Mouse (Mus musculus) spleen, adult 12 weeks (tissue): ENCODE results near the gene Mab21l2.

ENCODE experiments used
- DNase-seq: peaks from one replicate; pipeline ENCODE4 v3.0.0; 2022; ENCODE audit warnings: low spot score

The Mab21l2 gene

DNA sequence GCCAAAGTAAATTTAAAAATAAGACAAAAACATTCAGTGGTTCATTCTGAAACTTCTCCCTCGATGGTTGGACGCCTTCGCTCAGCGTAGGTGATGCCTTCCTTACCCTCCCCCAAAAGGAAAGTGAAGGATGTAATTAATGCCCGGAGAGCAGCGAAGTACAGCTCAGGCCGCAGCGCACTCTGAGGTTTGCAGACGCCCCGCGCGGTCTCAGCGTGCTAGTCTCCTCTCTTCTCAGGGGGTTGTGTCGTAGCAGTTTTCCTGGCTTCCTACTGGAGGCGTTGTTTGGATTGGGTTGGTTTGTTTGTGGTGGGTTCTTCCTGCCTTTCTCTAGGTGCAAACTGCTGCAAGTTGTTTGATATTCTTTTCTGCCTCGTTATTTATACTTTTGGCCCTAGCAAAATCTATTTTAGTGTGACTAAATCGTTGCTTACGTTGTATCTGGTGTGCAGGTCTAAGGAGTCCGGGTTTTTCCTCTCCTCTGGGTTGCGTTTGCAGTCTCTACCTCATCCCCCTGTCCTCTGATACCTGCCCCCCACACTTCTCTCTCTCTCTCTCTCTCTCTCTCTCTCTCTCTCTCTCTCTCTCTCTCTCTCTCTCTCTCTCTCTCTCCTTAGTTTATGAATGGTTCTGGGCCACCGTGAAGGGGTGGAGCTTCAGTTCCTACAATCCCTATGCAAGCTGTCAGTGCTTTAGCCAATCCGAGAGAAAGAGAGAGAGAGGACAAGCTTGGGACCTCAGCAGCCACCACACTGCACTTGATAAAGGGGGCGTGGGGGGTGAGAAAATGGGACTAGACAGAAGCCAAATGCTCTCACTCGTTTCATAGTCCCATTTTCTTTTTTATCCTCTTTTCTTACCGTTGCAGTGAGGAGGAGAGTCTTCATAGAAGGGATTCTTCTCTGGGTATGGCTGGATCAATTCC, at the start of gene Mab21l2:
Gene Mab21l2 (minus strand): TSS at position 539 of the 925 bp plus-strand sequence.
- DNase-seq: no peak

GRCm38 (mm10) chr3:86575312-86575711, 26.9 kb upstream of the Mab21l2 start:
- DNase-seq: no peak

DNA sequence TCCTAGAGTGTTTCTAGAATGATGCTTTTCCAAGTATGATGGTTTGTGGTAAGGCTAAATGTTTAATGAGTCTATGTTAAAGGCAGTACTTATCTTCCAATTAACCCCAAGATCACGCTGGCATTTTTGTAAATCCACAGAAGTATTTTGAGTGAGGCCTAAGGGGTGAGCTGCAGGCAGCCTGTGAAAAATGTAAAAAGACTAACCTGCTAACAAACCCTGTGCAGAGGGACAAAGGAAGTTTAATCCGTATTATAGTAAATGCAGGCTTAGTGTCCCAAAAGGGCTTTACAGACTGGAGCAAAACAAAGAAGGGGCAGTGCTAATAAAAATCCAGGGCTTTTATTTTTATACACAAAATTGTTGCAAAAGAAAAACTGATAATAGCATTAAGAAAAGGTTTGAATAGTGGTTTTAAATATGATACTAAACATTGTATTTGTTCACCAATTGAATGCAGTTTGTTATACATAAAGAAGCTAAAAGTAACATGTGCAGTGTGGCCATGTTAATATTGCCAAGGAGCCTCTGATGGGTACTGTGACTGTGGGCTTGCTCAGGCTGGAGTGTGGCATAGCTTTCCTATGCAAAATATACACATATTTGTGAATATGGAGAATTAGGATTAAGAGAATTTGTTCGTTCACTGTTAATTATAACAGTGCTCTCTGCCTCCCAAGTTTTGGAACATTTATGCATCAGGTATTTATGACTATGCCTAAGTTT, 24.3 kb upstream of the Mab21l2 start:
- DNase-seq: no peak

DNA sequence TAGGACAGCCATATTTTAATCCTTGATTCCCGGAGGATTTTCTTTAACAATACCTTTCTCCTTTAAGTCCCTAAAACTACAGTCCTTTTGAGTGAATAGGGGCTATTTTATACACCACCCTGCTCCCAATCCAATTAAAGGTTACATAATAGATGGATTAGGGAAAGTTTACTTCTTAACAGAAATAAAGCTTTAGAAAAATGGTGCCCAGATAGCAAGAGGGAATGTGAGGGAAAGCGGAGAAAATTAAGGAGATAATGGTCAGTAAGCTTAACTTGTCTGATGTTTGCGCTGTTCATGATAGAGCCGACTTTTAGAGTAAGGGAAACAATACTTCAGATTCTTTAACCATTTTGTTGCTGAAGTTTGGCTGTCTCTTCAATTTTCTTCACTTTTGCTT, 23.1 kb upstream of the Mab21l2 start:
- DNase-seq: no peak

DNA sequence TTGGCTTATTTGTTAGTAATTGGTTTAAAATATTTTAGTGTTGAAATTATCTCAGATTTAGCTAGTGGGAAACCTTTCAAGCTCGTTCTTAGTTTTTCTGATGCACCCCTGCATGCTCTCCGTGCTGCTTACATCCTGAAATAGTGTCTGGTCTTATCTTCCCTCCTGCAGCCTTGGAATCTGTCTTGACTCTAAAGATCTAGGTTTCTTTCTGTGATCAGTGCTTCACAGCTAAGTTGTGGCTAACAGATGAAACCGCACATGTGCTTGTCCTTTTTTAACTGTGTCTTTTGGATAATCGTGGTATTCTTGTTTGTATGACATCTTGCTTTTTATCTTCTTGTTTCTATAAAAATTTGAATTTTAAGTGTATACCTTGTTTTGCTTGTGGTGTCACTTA, 18.9 kb upstream of the Mab21l2 start:
- no peak for DNase-seq

DNA sequence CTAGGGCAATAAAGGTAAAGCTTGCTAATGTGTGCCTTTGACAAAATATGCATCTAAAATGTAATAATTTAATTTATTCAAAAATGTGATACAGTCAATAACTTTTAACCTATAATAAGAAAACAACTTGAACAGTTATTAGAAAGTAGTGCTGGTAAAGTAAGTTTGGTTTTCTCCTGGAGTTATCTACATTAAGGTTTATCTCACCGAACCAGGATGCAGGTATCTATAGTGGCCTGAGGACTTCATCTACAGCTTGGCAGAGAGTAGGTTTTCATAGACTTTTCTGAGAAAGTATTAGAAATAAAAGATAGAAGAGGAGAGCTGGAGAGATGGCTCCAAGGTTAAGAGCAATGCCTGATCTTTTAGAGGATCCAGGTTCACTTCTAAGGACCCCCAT, 13.0 kb upstream of the Mab21l2 start:
- no peak for DNase-seq

DNA sequence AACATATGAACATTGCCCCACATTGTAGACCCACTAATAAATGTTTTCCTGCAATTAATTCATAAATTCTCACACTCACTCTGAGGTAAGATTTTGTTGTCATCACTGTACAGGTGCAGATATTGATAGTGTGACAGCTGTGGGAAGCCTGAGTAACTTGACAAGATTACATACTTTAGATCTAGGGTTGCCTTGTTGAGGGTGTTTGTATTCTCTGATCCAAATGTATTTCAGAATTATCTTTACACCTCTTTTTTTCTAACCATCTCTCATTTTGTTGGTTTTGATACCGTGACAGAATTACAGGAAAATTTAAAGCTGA, 12.6 kb upstream of the Mab21l2 start:
- DNase-seq: no peak

DNA sequence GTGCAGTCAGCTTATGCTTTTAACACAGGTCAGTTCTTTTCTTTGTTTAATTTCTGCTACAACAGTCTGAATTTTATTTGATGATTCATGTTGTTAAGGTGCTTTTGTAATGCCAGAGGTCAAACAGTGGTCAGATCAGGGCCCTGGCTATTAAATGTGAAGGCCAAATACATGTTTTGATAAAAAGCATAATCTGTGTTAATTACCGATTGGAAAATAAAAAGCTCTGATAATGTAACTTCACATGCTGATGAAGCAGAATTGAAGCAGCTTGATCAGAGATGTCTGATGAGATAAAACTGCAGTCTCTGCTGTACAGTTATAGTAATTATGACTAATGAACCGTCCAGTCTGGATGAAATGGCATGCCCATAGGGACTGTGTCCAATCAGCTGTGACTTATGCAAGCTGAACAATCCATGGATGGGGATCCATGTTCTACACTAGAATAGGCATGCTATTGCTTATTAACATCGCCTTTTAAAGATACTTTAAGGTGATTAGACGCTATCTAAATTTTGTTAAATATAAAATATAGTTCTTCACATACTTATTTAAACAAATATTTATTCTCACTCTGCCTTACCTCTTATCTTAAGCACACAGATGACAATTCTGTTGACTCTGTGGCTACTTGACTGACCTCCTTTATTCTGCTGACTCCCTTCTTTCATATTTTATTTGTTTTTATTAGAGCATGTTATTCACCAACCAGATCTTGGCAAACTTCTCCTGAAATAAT, 12.0 kb upstream of the Mab21l2 start:
- DNase-seq: no peak

GRCm38 (mm10) chr3:86559635-86560034, 11.2 kb upstream of the Mab21l2 start:
- DNase-seq: no peak

GRCm38 (mm10) chr3:86558976-86559375, 10.5 kb upstream of the Mab21l2 start:
- no peak for DNase-seq

GRCm38 (mm10) chr3:86552170-86552569, 3.7 kb upstream of the Mab21l2 start:
- no peak for DNase-seq

- no peak for DNase-seq
Observed at GRCm38 (mm10) chr3:86551011-86551728, 2.7 kb upstream of the Mab21l2 start.

GRCm38 (mm10) chr3:86550301-86551010, 2.0 kb upstream of the Mab21l2 start:
- no peak for DNase-seq

- no peak for DNase-seq
Observed at GRCm38 (mm10) chr3:86547251-86547791, 1.1 kb downstream of the Mab21l2 start.

- peak; percentile 21 for DNase-seq
Observed at GRCm38 (mm10) chr3:86546471-86547250, 1.8 kb downstream of the Mab21l2 start.

DNA sequence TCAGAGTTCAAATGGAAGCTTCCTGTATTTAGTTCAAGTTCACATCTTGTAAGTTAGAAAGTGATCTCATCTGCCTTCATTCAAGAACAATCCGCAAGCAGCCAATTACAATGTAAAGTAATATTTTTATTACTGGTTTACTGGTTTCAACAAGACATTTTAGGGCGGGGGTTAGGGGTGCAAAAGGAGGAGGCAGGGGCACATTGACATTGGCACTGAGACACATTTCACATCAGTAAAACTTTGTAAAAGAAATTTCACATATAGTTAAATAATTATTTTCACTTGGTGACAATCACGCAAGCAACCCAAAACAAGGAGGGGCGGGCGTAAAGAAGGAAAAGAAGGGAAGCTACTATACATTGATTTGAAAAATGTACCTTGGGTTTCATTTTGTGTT, 2.5 kb downstream of the Mab21l2 start:
- no peak for DNase-seq

- no peak for DNase-seq
Observed at GRCm38 (mm10) chr3:86544785-86545184, 3.6 kb downstream of the Mab21l2 start.

GRCm38 (mm10) chr3:86541863-86542397, 6.5 kb downstream of the Mab21l2 start:
- no peak for DNase-seq

DNA sequence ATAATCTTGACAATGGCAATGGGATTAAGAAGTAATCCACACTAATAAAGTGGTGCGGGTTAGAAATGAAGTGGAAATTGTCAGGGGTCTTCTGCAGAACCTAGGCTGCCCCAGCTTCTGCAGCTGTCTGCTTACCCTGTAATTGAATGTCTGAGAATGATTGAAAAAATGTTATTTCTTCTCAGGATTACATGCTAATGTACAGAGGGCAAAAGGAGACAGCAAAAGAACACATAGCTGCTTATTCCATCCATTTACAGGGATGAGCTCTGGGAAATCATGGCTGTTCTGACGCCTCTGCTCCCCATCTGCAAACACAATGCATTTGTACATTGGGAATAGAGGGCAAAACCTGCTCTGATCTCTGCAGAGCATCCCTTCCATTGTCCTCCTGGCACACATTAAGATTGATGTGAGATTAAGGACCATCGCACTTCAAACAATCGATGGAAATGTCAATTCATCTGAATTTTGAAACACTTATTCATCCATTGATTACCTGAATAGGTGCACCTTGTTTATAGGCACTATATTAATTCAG, 7.3 kb downstream of the Mab21l2 start:
- no peak for DNase-seq
